Mouse (Mus musculus) cerebellum, postnatal 4 days (tissue): ENCODE measurements around the gene Tyrp1.

Source experiments
- DNase-seq, 2 experiments: peaks; one replicate each; pipeline ENCODE4 v3.0.0; 2022; ENCODE audit warnings: low spot score in 2 of 2, mixed read lengths in 1 of 2

Gene Tyrp1

DNA sequence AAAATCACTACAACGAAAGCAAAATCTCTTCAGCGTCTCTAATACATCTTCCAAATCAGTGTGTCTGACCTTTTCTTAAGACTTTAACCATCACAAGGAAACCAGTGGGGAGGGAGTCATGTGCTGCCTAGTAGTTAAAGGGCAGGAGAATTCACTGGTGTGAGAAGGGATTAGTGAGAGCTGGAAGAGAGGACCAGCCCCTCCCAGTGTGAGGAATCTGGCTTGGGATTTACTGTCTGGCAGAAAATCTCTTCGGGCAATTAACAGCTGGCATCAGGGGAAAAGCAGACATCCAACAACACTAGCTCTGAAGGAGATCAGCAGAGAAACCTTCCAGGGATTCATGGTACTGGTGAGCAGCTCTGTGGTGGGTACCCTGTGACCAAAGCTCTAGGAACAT lies at the start of gene Tyrp1:
TSS of gene Tyrp1 (plus strand) at position 74 of the 400 bp plus-strand sequence.
- peak in 1 of 2 experiments; percentile 10 for DNase-seq

DNA sequence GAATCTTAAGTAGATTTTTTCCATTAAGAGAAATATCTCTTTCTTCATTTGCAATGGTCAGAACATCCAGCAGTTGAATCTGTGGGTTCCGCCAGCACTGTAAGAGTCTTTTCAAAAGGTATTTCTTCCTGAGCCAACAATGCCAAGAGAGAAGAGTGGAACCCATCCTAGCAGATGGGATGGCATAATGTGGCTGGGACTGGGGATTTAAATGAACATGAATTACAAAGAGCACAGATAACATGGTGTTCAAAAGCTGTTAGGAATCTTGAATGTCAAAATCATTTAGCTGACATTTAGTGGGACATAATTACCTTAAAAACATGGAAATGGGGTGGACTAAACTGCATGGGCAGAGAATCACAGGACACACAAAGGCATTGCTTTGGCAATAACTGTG lies 45.6 kb upstream of the Tyrp1 start:
- no peak for DNase-seq

DNA sequence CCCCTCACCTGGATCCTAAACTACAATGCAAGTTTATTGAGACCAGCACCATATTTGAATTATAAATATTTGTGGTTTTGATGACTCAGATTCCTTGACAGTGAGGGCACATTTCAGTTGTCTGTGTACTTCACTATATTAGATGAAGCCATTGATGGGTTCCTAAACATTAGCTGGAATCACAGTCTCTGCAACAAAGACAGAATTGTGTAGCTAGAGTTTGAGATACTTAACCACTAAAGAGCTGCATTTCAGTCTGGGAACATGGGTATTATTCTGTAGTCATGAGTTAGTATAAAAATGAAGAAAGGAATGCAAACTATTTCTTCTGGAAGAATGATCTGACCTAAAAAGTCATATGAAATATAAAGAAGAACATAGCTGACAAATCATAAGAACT lies 14.4 kb upstream of the Tyrp1 start:
- no peak for DNase-seq

DNA sequence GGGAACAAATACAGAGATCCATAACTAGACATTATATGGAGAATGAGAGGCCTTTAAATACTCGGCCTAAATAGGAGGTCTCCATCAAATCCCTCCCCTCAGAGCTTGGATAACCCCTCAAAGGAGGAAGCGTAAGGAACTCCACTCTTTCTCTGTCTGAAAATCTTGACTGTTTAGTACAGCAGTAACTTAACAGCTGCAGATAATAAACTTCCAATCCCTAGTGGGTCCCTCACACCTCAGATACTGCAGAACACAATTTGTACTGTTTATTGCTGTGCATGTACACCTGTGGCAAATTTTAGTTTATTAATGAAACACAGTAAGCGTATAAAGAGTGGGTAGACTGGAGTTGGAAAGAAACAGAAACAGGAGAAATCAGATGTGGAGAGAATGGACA lies 12.0 kb upstream of the Tyrp1 start:
- no peak for DNase-seq

DNA sequence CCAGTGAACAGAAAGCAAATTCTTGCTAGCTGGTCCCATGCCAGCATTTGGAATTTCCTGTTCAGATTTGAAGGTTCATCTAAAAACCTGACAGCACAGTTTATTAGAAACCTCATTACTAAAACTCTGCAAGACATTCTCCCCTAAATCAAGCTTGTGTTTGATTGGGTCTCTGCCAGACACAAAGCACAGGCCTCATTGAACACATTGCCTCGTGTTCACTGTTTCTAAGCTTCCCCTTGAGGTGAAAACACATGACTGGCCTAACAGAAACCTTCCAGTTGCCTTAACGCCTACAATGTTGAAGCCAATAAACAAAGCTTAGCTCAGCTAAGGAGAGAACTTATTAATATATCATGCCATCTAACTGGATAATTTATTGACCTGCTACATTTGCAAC lies 5.7 kb upstream of the Tyrp1 start:
- no peak for DNase-seq

DNA sequence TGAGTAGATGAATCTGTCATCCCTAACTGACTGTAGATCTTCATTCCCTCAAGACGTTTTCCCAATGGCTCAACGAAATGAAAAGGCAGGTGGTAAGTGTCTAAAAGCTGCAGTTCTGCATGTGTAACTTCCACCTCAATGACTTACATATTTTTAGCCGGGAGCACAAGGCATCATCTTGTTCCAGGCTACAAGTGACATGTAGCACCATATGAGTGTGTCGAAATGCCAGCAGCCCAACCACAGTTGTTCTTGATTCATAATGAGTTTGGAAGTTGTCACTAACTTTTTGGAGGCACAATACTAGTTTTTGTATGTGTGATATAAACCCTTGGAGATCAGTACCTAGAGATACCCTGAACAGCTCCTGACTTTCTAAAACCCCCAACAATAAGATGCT lies 5.4 kb downstream of the Tyrp1 start:
- no peak for DNase-seq

DNA sequence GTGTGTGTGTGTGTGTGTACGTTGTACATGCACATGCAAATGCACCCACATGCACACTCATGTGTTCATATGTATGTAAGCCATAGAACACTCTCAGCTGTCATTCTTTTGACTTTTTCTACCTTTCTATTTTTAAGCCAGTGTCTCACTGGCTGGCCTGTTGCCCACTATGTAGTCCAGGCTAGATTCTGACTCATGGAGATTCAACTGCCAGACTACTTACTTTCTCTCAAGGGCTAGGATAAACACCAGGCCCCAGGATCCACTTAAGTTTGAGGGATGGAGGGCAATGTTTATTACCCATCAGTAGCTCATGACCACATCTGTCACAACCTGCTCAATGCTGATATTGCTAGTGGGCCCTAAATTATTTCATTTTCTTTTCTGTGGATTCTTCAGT lies 8.1 kb downstream of the Tyrp1 start:
- no peak for DNase-seq

DNA sequence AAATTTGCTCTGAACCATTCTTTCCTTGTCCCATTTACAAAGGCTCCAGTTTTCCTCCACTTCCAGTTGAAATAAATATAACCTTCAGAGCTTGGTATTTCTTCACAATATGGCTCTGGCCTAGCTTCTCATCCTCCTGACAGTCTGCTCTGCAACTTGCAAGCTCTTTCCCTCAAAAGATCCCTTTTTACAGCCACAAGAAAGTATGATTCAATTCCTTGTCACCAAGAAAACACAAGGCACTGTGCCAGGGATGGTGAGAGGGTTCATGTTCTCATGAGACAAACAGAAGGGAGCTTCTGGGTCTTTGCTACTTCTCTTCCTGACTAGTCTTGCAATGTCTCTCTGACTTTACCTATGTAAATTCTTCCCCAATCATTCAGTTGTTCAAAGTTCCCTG lies 9.8 kb downstream of the Tyrp1 start:
- DNase-seq: no peak

DNA sequence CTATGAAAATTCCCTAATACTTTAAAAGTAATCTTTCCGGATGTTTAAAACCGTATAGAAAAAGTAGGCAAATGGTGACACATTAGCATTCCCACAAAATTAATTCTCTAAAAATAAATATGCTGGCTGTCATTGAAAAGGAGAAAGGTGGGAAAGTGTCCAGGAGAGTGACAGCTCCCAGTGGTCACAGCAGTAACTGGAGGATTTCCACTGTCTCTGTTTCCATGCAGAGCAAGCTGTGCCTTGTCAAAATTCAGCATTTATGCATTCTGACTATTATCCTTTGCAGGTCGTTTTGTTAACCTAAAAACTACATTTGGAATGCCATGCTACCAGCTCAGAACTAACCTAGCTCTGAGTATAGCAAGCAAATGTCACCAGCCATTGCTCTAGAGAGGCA lies 12.1 kb downstream of the Tyrp1 start:
- DNase-seq: no peak

DNA sequence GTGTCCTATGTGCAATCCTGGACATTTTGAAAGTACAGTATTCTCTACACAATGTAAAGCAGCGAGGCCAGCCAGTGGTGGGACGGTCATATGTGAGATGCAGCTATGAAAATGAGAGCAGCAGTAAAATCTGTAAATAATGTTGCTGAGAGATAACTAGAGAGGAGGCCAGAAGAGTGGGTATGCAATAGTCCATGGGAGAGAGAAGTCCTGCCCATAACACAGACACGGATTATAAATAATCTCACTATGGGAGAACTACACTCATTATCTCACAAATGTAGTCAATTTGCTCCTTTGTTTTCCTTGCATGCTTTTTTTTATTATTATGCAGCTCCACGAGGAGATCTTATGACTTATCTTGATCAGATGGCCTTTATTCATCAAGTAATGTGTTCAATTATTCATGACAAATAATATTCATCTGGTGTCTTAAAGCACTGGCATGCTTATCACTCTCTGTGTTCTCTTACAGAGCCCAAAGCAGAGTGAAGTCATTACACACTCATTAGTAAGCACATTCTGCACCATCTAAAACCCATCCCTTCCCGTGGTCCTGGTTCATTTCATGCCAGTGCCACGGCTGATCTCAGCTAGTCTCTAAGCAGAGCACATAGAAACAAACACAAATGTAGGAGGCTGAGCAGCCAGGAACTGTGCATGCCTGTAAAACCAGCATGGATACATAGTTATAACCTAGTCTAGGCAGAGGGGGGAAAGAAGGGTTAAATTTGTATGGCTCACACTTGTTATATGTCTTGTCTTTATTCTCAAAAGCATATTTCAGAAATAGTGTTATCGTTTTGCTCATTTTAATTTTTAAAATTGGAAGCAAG lies 18.9 kb downstream of the Tyrp1 start:
- DNase-seq: no peak

DNA sequence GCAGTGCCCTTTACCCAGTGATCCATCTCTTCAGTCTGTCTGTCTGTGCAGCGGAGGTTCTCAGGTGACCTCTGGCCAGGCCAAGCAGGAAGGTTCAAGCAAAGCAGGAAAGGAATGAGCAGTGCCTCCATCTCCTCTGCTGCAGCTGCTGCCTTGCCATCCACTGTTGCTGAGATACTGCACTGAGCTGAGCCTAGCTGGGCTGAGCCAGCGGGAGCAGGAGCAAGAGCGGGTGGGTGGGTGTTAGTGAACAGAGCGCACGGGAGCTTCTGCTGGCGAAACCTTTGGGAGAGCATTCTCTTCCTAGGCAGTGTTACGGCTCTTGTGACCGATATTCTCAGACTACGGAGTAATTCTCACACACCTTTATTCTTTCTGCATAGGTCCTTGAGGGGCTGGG lies 21.6 kb downstream of the Tyrp1 start:
- no peak for DNase-seq

DNA sequence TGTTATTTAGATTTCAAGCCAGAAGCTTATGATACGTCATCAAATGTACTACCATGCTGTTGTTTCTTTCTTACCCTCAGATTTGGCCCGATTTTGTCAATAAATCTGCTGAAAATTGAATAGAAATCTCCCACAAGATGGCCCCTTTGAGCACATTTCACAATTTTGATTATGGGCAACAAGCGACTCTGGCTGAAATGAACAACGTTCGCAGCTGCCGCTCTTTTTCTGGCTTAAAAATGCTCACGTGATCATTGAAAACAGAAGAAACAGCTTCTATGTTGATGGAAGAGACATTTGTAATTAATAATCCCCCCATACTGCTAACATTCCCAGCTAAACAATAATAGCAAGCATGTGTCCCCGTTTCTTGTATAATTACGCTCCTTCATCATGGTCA lies 29.0 kb downstream of the Tyrp1 start:
- DNase-seq: no peak

DNA sequence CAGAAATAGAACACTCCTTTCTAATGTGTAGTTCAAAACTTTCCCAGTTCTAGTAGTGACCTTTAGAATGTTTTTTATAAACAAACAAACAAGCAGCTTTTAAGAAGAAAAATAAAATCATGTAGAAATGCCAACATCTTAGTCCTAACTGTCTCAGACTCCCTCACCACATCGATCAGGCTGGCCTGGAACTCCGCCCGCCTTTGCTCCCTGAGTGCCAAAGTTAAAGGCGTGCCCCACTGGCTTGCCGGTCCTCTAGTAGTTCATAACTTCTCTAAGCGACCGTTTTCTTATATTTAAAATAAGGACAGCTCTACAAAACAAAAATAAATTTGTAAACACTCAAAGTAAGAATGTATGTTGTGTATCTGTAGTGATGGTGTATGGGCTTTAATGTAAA lies 30.0 kb downstream of the Tyrp1 start:
- peak in 1 of 2 experiments; percentile 29 for DNase-seq

DNA sequence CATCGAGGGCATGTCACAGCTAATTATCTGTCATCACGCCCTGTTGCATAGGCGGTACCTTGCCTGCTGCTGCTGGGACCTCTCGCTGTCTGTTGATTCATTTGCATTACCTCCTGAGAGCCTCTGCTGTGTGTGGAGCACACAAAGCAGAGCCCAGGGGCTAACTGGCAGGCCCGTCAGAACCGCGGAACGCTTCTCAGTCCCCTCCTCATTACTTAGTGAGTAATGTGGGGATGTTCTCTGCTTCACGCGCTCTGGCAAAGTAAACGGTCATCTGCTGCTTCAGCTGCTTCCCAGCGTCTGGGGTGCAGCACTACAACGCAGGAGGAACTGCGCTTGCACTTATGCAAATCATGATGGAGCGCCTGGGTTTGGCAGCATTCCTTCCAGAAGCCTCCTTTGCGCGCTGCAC lies 30.6 kb downstream of the Tyrp1 start:
- peak; percentile 45 to 67 for DNase-seq

DNA sequence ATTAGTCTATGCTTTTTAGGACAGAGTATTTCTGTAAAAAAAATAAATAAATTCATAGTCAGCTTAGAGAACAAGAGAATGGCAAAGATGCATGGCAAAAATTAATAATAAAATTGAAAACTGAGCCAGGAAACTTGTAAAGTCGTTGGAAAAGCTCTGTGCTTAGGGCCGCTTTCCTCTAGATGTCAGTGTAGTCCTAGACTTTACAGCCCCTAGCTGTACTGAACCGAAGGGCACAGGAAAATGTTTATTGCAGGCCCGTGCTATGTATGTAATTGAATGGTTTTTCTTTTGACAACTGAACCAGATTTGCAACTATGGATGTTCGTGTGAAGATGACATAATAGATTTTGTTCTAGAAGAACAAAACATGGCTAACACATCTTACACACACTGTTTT lies 32.1 kb downstream of the Tyrp1 start:
- peak in 1 of 2 experiments; percentile 28 for DNase-seq

DNA sequence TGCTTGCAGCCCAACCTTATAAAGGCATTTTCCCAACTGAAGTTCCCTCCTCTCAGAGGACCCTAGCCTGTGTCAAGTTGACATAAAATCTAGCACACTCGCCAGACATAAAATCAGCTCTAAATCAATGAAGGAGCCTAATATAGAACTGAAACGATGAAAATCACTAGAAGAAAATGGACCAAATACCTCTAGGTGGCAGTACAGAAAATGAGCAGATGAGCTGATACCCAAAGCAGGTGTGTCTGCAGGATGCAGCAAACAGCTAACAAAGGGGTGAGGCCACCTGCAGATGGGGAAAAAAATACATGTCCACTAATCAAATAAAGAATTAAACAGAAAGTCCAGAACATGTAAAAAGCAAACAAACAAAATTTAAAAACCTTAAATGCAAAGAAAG lies 35.7 kb downstream of the Tyrp1 start:
- DNase-seq: no peak

DNA sequence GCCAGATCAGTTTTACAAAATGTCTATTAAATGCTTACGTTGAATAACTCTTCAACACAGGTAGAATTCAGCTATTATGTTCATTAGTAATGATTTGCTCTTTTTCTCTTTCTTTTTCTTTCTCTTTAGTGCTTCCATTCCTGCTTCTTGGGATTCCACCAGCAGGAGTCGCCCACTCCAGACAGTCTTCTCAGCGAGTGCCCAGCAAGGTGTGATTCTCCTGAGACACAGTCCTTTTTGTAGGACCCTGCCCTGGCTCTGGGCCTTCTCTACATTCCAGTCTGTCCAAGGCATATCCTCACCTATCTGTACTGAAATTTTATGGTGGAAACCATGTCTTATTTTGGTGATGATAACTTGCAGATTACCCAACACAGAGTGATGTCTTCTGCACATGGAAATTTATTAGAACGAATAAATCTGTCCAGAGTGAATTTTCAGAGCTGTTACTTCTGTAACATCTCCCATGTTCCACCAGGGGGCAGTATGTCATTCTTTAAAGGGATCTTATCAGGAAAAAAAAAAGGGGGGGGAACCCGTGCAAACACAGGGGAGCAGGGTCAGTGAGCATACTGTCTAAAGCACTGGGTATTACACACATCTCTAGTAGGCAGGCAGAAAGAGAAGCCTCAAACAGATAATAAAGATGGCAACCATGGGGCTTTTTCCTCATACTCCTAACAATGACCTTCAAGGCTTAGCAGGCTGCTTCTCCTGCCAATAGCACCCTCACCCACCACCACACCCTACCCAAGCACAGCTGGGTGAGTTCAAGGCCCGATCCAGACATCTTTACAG lies 39.1 kb downstream of the Tyrp1 start:
- no peak for DNase-seq

DNA sequence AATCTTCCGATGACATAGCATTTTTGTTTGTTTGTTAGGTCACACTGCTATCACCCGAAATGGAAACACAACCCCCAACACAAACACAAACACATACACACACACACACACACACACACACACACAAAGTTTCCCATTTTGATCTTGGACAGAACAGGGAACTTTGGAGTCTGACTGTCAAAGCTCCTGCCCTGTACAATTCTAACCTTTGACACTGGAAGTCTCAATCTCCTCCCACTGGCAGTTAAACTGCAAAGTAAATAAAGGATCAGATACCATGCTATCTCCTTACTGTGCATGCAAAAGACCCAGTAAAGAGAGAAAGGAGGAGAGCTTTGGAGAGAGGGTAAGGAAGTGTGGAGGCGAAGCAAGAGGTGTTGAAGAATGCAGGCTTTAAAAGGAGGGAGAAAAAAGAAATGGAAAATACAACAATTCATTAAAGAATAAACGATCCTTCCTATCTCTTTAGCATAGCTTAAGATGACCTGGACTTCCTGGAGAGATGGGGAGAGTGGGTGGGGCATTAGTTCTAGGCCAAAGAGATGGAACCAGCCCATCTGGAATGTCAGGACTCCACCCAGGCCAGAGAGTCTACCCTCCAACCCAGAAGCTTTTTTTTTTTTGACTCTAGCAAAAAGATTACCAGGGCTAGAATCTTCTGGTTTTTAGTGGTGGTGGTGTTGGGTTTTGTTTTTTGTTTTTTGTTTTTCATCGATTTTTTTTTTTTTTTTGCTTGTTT lies 40.4 kb downstream of the Tyrp1 start:
- no peak for DNase-seq

DNA sequence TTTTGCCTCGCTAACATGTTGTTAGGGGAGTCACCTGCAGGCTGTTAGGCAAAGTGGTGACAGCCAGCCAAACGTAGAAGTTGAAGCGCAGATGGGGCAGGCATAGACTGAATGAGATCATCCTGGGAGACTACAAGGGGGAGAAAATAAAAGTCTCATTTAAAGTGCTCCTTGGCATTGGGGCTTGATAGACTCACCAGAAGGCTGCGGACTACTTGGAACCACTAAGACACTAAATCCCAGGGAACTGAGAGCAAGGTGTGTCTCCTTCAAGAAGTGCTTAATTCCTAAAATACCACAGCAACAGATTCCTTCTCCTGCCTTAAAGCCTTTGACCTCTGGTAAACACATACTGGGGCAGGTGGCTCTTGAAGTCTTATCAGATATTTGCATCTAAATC lies 41.1 kb downstream of the Tyrp1 start:
- no peak for DNase-seq

DNA sequence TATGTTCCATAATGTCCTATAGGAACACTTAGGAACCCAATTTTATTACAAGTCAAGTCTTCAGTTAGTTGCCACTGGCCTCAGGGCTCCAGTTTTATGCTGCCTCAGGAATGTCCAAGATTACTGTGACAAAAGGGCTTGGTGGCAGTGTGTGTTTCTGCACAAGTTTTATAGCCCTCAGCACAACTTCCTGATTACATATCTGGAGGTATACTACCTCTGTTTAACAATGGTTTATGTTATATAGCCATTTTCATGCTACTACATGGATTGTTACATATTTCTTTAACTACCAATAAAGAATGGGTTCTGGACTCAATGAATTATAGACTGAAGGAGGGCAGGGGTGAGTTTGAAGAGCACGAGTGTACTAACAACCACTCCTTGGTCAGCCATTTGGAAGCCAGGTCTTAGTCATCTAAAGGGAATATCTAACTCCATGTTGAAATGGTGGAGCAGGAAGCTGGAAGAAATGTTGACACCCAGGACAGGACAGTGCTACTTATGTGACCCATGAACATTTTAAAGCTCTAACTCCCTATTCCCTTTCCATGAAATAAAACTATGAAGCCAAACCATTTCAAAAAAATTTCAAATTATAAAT lies 48.2 kb downstream of the Tyrp1 start:
- DNase-seq: no peak

DNA sequence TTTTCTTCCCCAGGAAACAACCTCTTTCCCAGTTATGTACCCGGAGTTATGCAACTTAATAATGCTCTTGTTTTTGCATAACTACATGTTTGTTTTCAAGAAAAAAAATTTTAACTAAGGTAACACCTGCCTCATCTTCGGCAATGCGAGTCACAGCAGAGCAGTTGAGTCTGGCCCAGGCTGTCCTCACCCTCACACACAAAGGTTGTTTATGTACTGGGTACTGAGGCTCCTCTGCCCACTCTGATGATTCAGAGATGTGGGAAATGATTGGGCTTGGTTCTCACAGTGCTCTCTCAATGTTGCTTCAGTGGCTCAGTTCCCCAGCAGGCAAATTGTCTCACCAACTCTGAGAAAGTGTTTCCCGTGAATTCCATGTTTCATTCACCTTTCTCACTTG lies 52.7 kb downstream of the Tyrp1 start:
- DNase-seq: no peak

DNA sequence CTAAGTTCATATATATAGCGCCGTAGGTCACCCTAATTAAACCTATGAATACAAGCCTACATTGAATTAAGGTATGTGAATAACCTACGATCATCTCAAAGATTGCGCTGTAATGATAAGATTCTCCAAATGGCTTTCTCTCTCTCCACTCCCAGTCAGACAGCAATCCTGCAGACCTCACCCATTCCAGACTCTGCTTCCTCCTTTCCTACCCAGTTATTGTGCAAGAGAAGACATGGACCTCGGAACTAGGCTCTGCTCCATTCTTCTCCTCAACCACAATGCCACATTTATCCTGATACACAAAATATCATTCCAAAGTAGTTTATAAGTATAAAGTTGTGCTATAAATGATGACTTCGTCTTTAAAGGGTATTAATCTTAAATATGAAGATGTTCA lies 57.1 kb downstream of the Tyrp1 start:
- DNase-seq: no peak
